Mouse (Mus musculus) effector memory CD4-positive, alpha-beta T cell, adult 5 months (primary cell): ENCODE data around the gene Il20rb. TPM values are rescaled to one million over a fixed set of nuclear protein-coding genes. Genes with fewer than 3 reads are reported as not detected.

Experiments
- polyA plus RNA-seq: library from polyadenylated mRNA; unstranded; fragments of 100-300 nt; shearing (Covaris generic); gene quantifications from one replicate; pipeline ENCODE4 v1.2.1, GENCODE M21; 2017

The Il20rb gene
- polyA plus RNA-seq: 2.4 TPM

GRCm38 (mm10) chr9:100486431-100486830 is at the start of gene Il20rb:
Gene Il20rb (minus strand): TSS chr9:100486788.

Other genes with a start within 250 kb of the Il20rb start
- gene Nck1, start 59.3 kb upstream of the Il20rb start, polyA plus RNA-seq: 85.5 TPM
- gene Slc35g2, start 84.3 kb upstream of the Il20rb start, polyA plus RNA-seq: not detected
- 117 TPM for gene Stag1, start 111.0 kb upstream of the Il20rb start, polyA plus RNA-seq